Mouse (Mus musculus): Measurements from ENCODE around the gene Rhox2e. TPM values are rescaled to one million over a fixed set of nuclear protein-coding genes. Genes with fewer than 3 reads are reported as not detected.
"Not testable (repeated sequence)": the region's sequence is repeated elsewhere in the genome, so short reads cannot be mapped to it uniquely, and the experiment has no call there.

Gene Rhox2e
- polyA plus RNA-seq (2015; fragmentation: Nextera tagmentation; extraction: Ambion mirVana): not detected in 2 replicates

DNA sequence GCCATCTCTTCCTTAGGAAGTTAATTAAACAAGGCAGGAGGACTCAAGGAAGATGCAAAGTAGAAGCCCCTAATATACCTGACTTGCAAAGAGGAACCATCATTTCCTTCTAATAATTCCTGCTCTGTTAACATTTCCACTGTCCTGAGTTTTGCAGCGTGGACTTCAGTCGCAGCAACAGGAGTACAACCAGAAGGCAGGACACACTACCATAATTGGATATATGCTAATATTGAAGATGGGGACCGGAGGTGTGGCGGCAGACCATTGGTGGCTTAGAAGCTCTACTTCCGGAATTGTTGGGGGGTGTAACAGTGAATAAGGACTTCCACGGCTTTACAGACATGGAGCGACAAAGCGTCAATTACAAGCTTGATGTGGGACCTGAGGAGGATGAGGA, at the start of gene Rhox2e:
Gene Rhox2e (plus strand): TSS at position 301 of the 400 bp plus-strand sequence.
- H3K4me2 ChIP-seq; H3K9ac ChIP-seq; H3K4me3 ChIP-seq; H3K27me3 ChIP-seq; H3K36me3 ChIP-seq (ENCODE audit: poor library complexity, severe bottlenecking); H3K27ac ChIP-seq; H3K4me1 ChIP-seq; H3K9me3 ChIP-seq (replicated peaks); ATAC-seq: not testable (repeated sequence)
- 91% methylated on average over 2 of the region's 8 CpGs for WGBS

DNA sequence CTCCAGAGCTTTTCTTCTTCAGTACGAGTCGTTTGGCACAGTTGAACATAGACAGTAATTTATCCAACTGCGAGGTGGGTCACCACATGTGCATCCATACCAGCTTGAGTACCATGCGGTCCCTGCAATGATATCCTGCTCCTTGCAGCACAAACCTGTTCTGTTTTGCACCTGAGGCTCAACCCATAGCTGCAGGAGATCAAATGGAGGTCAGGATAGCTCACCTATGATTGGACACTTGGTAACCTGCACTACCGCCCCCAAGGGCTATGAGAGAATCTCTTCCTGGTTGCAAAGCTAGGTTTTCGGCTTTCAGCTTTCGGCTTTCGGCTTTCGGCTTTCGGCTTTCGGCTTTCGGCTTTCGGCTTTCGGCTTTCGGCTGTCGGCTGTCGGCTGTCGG, 16.2 kb upstream of the Rhox2e start, which contains the start of gene Rhox4d:
Gene Rhox4d (plus strand): TSS at position 301 of the 400 bp plus-strand sequence.
- H3K36me3 ChIP-seq (ENCODE audit: poor library complexity, severe bottlenecking); H3K4me1 ChIP-seq; H3K27ac ChIP-seq; H3K9ac ChIP-seq; H3K4me2 ChIP-seq; H3K9me3 ChIP-seq (replicated peaks); ATAC-seq; H3K4me3 ChIP-seq; H3K27me3 ChIP-seq: not testable (repeated sequence)
- 87% methylated on average over 17 of the region's 18 CpGs for WGBS

DNA sequence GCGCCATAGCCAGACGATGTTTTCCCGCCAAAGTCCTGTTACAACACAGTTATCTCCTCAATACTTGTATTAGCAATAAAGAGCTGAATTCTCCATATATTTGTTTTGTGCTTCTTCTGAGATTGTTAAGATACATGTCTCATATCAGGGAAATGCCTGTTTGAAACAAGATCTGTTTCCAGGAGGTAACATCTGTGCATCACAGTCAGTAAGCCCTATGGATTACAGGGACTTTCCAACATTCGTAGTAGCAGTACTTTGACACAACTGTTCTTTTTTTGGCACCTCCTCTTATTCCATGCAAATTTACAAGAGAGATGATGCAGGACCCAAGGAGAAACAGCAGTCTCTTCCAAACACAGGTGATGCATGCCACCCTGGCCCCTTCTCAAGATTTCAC, 11.5 kb downstream of the Rhox2e start, which contains the start of gene Rhox3e:
Gene Rhox3e (plus strand): TSS at position 301 of the 400 bp plus-strand sequence.
- H3K4me1 ChIP-seq; H3K9me3 ChIP-seq (replicated peaks); H3K9ac ChIP-seq; H3K4me3 ChIP-seq; H3K4me2 ChIP-seq; H3K27ac ChIP-seq; H3K36me3 ChIP-seq (ENCODE audit: poor library complexity, severe bottlenecking); H3K27me3 ChIP-seq; ATAC-seq: not testable (repeated sequence)
- no CpG with 5 or more reads among the region's 4 CpGs for WGBS

DNA sequence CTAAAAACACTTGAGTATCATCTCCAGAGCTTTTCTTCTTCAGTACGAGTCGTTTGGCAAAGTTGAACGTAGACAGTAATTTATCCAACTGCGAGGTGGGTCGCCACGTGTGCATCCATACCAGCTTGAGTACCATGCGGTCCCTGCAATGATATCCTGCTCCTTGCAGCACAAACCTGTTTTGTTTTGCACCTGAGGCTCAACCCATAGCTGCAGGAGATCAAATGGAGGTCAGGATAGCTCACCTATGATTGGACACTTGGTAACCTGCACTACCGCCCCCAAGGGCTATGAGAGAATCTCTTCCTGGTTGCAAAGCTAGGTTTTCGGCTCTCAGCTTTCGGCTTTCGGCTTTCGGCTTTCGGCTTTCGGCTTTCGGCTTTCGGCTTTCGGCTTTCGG, 26.9 kb downstream of the Rhox2e start, which contains the start of gene Rhox4e:
Gene Rhox4e (plus strand): TSS at position 301 of the 400 bp plus-strand sequence.
- not testable (repeated sequence) for H3K4me2 ChIP-seq; H3K27me3 ChIP-seq; ATAC-seq; H3K9ac ChIP-seq; H3K27ac ChIP-seq; H3K36me3 ChIP-seq (ENCODE audit: poor library complexity, severe bottlenecking); H3K4me1 ChIP-seq; H3K9me3 ChIP-seq (replicated peaks); H3K4me3 ChIP-seq
- 94% methylated on average over 9 of the region's 18 CpGs for WGBS

DNA sequence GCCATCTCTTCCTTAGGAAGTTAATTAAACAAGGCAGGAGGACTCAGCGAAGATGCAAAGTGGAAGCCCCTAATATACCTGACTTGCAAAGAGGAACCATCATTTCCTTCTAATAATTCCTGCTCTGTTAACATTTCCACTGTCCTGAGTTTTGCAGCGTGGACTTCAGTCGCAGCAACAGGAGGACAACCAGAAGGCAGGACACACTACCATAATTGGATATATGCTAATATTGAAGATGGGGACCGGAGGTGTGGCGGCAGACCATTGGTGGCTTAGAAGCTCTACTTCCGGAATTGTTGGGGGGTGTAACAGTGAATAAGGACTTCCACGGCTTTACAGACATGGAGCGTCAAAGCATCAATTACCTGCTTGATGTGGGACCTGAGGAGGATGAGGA, 40.9 kb downstream of the Rhox2e start, which contains the start of gene Rhox2f:
Gene Rhox2f (plus strand): TSS at position 301 of the 400 bp plus-strand sequence.
- not testable (repeated sequence) for H3K36me3 ChIP-seq (ENCODE audit: poor library complexity, severe bottlenecking); ATAC-seq; H3K9ac ChIP-seq; H3K27ac ChIP-seq; H3K4me1 ChIP-seq; H3K27me3 ChIP-seq; H3K4me3 ChIP-seq; H3K9me3 ChIP-seq (replicated peaks); H3K4me2 ChIP-seq
- 92% methylated on average over 8 of the region's 8 CpGs for WGBS

DNA sequence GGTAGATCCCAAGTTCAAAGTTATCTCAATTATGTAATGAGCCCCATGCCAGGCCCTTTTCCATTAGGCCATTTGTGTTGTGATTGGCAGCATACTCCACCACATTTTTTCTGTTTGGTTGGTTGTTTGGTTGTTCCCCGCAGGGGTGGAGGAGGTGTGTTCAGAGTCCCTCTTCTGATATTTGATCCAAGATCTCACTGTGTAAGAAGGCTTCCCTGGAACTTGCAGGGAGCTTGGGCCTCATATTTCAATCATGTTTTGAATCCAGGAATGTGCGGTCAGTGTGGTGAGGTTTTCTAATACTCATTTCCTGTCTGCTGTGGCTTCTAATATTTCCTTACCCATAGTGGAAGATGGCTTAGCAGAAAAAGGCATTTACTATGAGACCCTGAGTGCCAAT, 42.4 kb downstream of the Rhox2e start:
- H3K36me3 ChIP-seq (ENCODE audit: poor library complexity, severe bottlenecking): not testable (repeated sequence)
- 40% methylated on average over 2 of the region's 2 CpGs for WGBS

DNA sequence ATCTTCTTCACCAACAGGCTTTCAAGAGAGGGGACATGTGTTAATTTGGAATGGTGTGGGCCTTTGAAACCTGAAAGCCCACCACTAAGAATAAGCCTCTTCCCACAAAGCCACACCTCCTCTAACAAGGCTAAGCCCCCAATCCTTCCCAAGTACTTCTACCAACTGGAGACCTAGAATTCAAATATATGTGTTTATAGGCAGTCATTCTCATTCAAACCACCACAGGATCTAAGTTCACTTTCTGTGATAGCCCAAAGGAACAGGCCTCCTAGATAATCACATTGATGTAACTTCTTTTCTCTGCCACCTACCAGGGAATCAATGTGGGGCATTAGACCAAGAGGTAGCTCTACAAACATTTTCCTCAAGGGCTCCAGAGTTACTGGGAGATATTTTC, 50.4 kb downstream of the Rhox2e start, which contains the start of gene Rhox3f:
Gene Rhox3f (plus strand): TSS at position 301 of the 400 bp plus-strand sequence.
- ATAC-seq, H3K4me1 ChIP-seq: not testable (repeated sequence)

More for the DNA sequence above, 42.4 kb downstream of the Rhox2e start:
- not testable (repeated sequence) for H3K4me2 ChIP-seq; H3K27me3 ChIP-seq; H3K9me3 ChIP-seq (replicated peaks); H3K4me3 ChIP-seq; H3K9ac ChIP-seq; H3K27ac ChIP-seq; H3K4me1 ChIP-seq; ATAC-seq

More for the DNA sequence above, 50.4 kb downstream of the Rhox2e start, which contains the start of gene Rhox3f:
- H3K36me3 ChIP-seq (ENCODE audit: poor library complexity, severe bottlenecking); H3K4me2 ChIP-seq; H3K9me3 ChIP-seq (replicated peaks); H3K4me3 ChIP-seq; H3K27ac ChIP-seq; H3K9ac ChIP-seq; H3K27me3 ChIP-seq: not testable (repeated sequence)

Other genes with a start within 250 kb of the Rhox2e start
- not detected in 2 replicates for gene Rhox3a2, start 150.4 kb upstream of the Rhox2e start, polyA plus RNA-seq (2015; fragmentation: Nextera tagmentation; extraction: Ambion mirVana)
- gene Rhox4a2, start 139.6 kb upstream of the Rhox2e start, polyA plus RNA-seq (2015; fragmentation: Nextera tagmentation; extraction: Ambion mirVana): not detected in 2 replicates
- not detected in 2 replicates for gene Rhox2b, start 118.4 kb upstream of the Rhox2e start, polyA plus RNA-seq (2015; fragmentation: Nextera tagmentation; extraction: Ambion mirVana)
- gene Rhox4b, start 98.0 kb upstream of the Rhox2e start, polyA plus RNA-seq (2015; fragmentation: Nextera tagmentation; extraction: Ambion mirVana): not detected in 2 replicates
- not detected in 2 replicates for gene Rhox2c, start 76.8 kb upstream of the Rhox2e start, polyA plus RNA-seq (2015; fragmentation: Nextera tagmentation; extraction: Ambion mirVana)
- not detected in 2 replicates for gene Rhox3c, start 71.9 kb upstream of the Rhox2e start, polyA plus RNA-seq (2015; fragmentation: Nextera tagmentation; extraction: Ambion mirVana)
- not detected in 2 replicates for gene Rhox4c, start 50.1 kb upstream of the Rhox2e start, polyA plus RNA-seq (2015; fragmentation: Nextera tagmentation; extraction: Ambion mirVana)
- not detected in 2 replicates for gene Rhox2d, start 37.0 kb upstream of the Rhox2e start, polyA plus RNA-seq (2015; fragmentation: Nextera tagmentation; extraction: Ambion mirVana)
- gene Rhox4d, start 16.1 kb upstream of the Rhox2e start, polyA plus RNA-seq (2015; fragmentation: Nextera tagmentation; extraction: Ambion mirVana): not detected in 2 replicates
- not detected in 2 replicates for gene Rhox3e, start 11.6 kb downstream of the Rhox2e start, polyA plus RNA-seq (2015; fragmentation: Nextera tagmentation; extraction: Ambion mirVana)
- not detected in 2 replicates for gene Rhox4e, start 27.0 kb downstream of the Rhox2e start, polyA plus RNA-seq (2015; fragmentation: Nextera tagmentation; extraction: Ambion mirVana)
- not detected in 2 replicates for gene Rhox2f, start 41.0 kb downstream of the Rhox2e start, polyA plus RNA-seq (2015; fragmentation: Nextera tagmentation; extraction: Ambion mirVana)
- gene Rhox3f, start 50.5 kb downstream of the Rhox2e start, polyA plus RNA-seq (2015; fragmentation: Nextera tagmentation; extraction: Ambion mirVana): not detected in 2 replicates
- not detected in 2 replicates for gene Rhox4f, start 77.3 kb downstream of the Rhox2e start, polyA plus RNA-seq (2015; fragmentation: Nextera tagmentation; extraction: Ambion mirVana)
- gene Rhox3g, start 98.2 kb downstream of the Rhox2e start, polyA plus RNA-seq (2015; fragmentation: Nextera tagmentation; extraction: Ambion mirVana): not detected in 2 replicates
- gene Rhox2g, start 113.0 kb downstream of the Rhox2e start, polyA plus RNA-seq (2015; fragmentation: Nextera tagmentation; extraction: Ambion mirVana): not detected in 2 replicates
- gene Rhox4g, start 120.9 kb downstream of the Rhox2e start, polyA plus RNA-seq (2015; fragmentation: Nextera tagmentation; extraction: Ambion mirVana): not detected in 2 replicates
- gene Rhox3h, start 138.3 kb downstream of the Rhox2e start, polyA plus RNA-seq (2015; fragmentation: Nextera tagmentation; extraction: Ambion mirVana): not detected in 2 replicates
- gene Rhox2h, start 142.8 kb downstream of the Rhox2e start, polyA plus RNA-seq (2015; fragmentation: Nextera tagmentation; extraction: Ambion mirVana): not detected in 2 replicates

Measured in forebrain, embryonic 13.5 days (tissue).